In genomic region chr6:100424788-100425403, GRCm38 (mm10) we compare ENCODE assay signal across 15 mouse cellular contexts.
A peak's percentile ranks its signal among the peaks of the same experiment; 100 is the strongest.
DNase-seq lines count a peak whose midpoint lies in the region; ATAC-seq and TF ChIP-seq lines count a peak whose summit lies in the region.
"Had no signal": no experiment of that assay in that cellular context is flagged by ENCODE, and none has a peak within 500 bp of the region (broad histone marks: within the 10 kb centered on the region; RNA-seq: fewer than 3 reads in every experiment).

No protein-coding gene starts in this region.

- 70% methylated on average over 12 of the region's 12 CpGs for WGBS in midbrain, embryonic 14.5 days

- ATAC-seq in monocyte, adult 5-6 weeks (replicated peaks; ENCODE audit: insufficient number of reproducible peaks, low FRiP score, low TSS enrichment, poor library complexity, severe bottlenecking): peak; percentile 47; the same call in 1 of the 2 replicates
- no peak for ATAC-seq in midbrain, embryonic 14.5 days (ENCODE audit: low FRiP score, low TSS enrichment)
- ATAC-seq: inflammation-experienced regulatory T-cells, adult 6 months had no signal

- no peaks in the 10 kb centered on the region for H3K9me3 ChIP-seq in ES-E14 (ENCODE audit: control insufficient read depth, insufficient read depth, low read depth, low read length)
- H3K9me3 ChIP-seq in midbrain, embryonic 14.5 days (ENCODE audit: control insufficient read depth, low read length): no peaks in the 10 kb centered on the region
- H3K9me3 ChIP-seq: embryonic facial prominence, embryonic 13.5 days; limb, embryonic 12.5 days had no signal

- peak; percentile 24 for DNase-seq in kidney, postnatal 10 days
- DNase-seq in kidney, adult 11 months: no peak
- DNase-seq in ES-E14 (ENCODE audit: low read depth, low spot score): no peak
- DNase-seq in gonadal fat pad, adult 2 months (ENCODE audit: low read depth): peak; percentile 38
- no peak for DNase-seq in spleen, postnatal 4 days (ENCODE audit: low spot score in 2 of 2)
- no peak for DNase-seq in layer of hippocampus, postnatal 36 days
- no peak for DNase-seq in midbrain, embryonic 14.5 days
- DNase-seq: adrenal gland, postnatal 14 days; cerebellum, adult 11-12 months; layer of hippocampus, adult 9-11 months; retina, postnatal 1 day had no signal

- peak overlapping the region; percentile 44; the same call in 1 of the 2 replicates for H3K9ac ChIP-seq in ES-E14 (ENCODE audit: insufficient read depth, low read depth, low read length, poor library complexity, severe bottlenecking)
- H3K9ac ChIP-seq in midbrain, embryonic 14.5 days (replicated peaks; ENCODE audit: low read length): no peak overlapping the region
- H3K9ac ChIP-seq: embryonic facial prominence, embryonic 13.5 days; limb, embryonic 12.5 days had no signal

- no peak overlapping the region for H3K4me2 ChIP-seq in midbrain, embryonic 14.5 days (ENCODE audit: low read length)
- H3K4me2 ChIP-seq: embryonic facial prominence, embryonic 13.5 days; limb, embryonic 12.5 days had no signal

- peaks cover 3% of the 10 kb centered on the region for H3K27me3 ChIP-seq in midbrain, embryonic 14.5 days (ENCODE audit: control insufficient read depth, insufficient read depth, low read length)

- peak overlapping the region in 1 of 2 experiments; percentile 48; a peak in 2 of 4 replicates for H3K4me3 ChIP-seq in ES-E14 (ENCODE audit: insufficient read depth in 1 of 2, low read depth in 1 of 2, low read length in 2 of 2, poor library complexity in 1 of 2, severe bottlenecking in 1 of 2)
- H3K4me3 ChIP-seq in midbrain, embryonic 14.5 days (replicated peaks; ENCODE audit: low read depth, low read length): no peak overlapping the region
- H3K4me3 ChIP-seq: embryonic facial prominence, embryonic 13.5 days; limb, embryonic 12.5 days had no signal

- H3K27ac ChIP-seq in ES-E14 (ENCODE audit: insufficient read depth, low read depth, low read length, poor library complexity, severe bottlenecking): peak overlapping the region; percentile 78; the same call in 1 of the 2 replicates
- H3K27ac ChIP-seq in midbrain, embryonic 14.5 days (replicated peaks; ENCODE audit: low read depth, low read length): no peak overlapping the region
- H3K27ac ChIP-seq: embryonic facial prominence, embryonic 13.5 days; limb, embryonic 12.5 days had no signal

- H3K4me1 ChIP-seq in ES-E14 (ENCODE audit: control insufficient read depth in 2 of 2, insufficient read depth in 2 of 2, low read length in 2 of 2, poor library complexity in 1 of 2): peaks cover 17 to 20% of the 10 kb centered on the region in 2 experiments
- H3K4me1 ChIP-seq in midbrain, embryonic 14.5 days (ENCODE audit: control insufficient read depth, insufficient read depth, low read length): peaks cover 10% of the 10 kb centered on the region; the same call in 1 of the 2 replicates

- in situ Hi-C loops in ES-E14 (cut with MboI; ENCODE audit: low sequenced_read_pairs in 2 of 2, unreplicated experiment in 2 of 2): no loop called here

- H3K36me3 ChIP-seq in ES-E14 (ENCODE audit: control insufficient read depth, insufficient read depth, low read length, poor library complexity, severe bottlenecking): no peaks in the 10 kb centered on the region
- no peaks in the 10 kb centered on the region for H3K36me3 ChIP-seq in midbrain, embryonic 14.5 days (ENCODE audit: control insufficient read depth, insufficient read depth, low read length)
- H3K36me3 ChIP-seq: embryonic facial prominence, embryonic 13.5 days; limb, embryonic 12.5 days had no signal

TF ChIP-seq in ES-E14, 5 proteins besides CTCF, POLR2A, EP300 and RAD21:
- TF ChIP-seq HCFC1 (IDR thresholded peaks at IDR 0.05; ENCODE audit: borderline replicate concordance, insufficient read depth, low read length) (no peak), MAFK (IDR thresholded peaks at IDR 0.05; ENCODE audit: insufficient read depth, low read depth, low read length) (peak; percentile 63; the same call in 1 of the 2 replicates)

Comparison
In these comparisons a context has a peak if more than half of its experiments do, and no peak if none do; other contexts are left out.
1. DNase-seq: peak in kidney, postnatal 10 days (single experiment) and gonadal fat pad, adult 2 months (single experiment); none in kidney, adult 11 months (single experiment), ES-E14 (single experiment), spleen, postnatal 4 days (0 of 2), layer of hippocampus, postnatal 36 days (0 of 2) and midbrain, embryonic 14.5 days (single experiment).